Mouse (Mus musculus) heart, embryonic 10.5 days (tissue): ENCODE results near the gene Cadps2. TPM values are rescaled to one million over a fixed set of nuclear protein-coding genes. Genes with fewer than 3 reads are reported as not detected.

Source experiments
- DNase-seq: peaks from one replicate; pipeline ENCODE4 v3.0.0-alpha.2; 2017; ENCODE audit warnings: low spot score
- H3K27ac ChIP-seq: fragments of 300-500 bp; sonication (generic); 2 replicates; pipeline ENCODE4 v1.5.1; 2016; ENCODE audit warnings: mild to moderate bottlenecking
- H3K27me3 ChIP-seq: fragments of 300-500 bp; sonication (generic); 2 replicates; pipeline ENCODE4 v1.6.1; 2016; ENCODE audit warnings: mild to moderate bottlenecking; ENCODE audit not compliant: poor library complexity, insufficient read depth, severe bottlenecking
- H3K36me3 ChIP-seq: fragments of 300-500 bp; sonication (generic); 2 replicates; pipeline ENCODE4 v1.6.1; 2016; ENCODE audit warnings: mild to moderate bottlenecking, moderate library complexity
- H3K4me1 ChIP-seq: fragments of 300-500 bp; sonication (generic); 2 replicates; pipeline ENCODE4 v1.6.1; 2016; ENCODE audit warnings: mild to moderate bottlenecking
- H3K4me3 ChIP-seq: fragments of 300-500 bp; sonication (generic); 2 replicates; pipeline ENCODE4 v1.5.1; 2016; ENCODE audit warnings: mild to moderate bottlenecking, moderate library complexity
- H3K9me3 ChIP-seq: fragments of 300-500 bp; sonication (generic); 2 replicates; pipeline ENCODE4 v1.6.1; 2016; ENCODE audit warnings: mild to moderate bottlenecking, moderate library complexity
- WGBS: fragments of 180-500 bp; shearing (Covaris S2); methylation state at CpG from one replicate; pipeline ENCODE4 v1.1.7; 2016; 5-methylcytosine and 5-hydroxymethylcytosine counted together
- polyA plus RNA-seq: library from polyadenylated mRNA; unstranded; fragments of >200 nt; fragmentation: Nextera tagmentation; extraction: Ambion mirVana; gene quantifications from 2 replicates; pipeline ENCODE4 v1.2.1, GENCODE M21; 2016

The Cadps2 gene
- polyA plus RNA-seq, 1 experiment from 2014 or later: 0.99 TPM

- under 1% methylated on average over 22 of the region's 22 CpGs for WGBS
- Histone ChIP-seq H3K27me3 (peaks cover 93% of the 10 kb centered on the region), H3K36me3 (no peaks in the 10 kb centered on the region), H3K4me1 (peaks cover 32% of the 10 kb centered on the region), H3K27ac (no peak overlapping the region), H3K9me3 (no peaks in the 10 kb centered on the region), H3K4me3 (no peak overlapping the region)
- no peak for DNase-seq
These were observed 588.8 kb downstream of the Cadps2 start for GRCm38 (mm10) chr6:23250288-23250955.

GRCm38 (mm10) chr6:23249616-23250287 lies 589.5 kb downstream of the Cadps2 start:
- Histone ChIP-seq H3K9me3 (no peaks in the 10 kb centered on the region), H3K27ac (no peak overlapping the region), H3K4me1 (peaks cover 32% of the 10 kb centered on the region), H3K27me3 (peaks cover 93% of the 10 kb centered on the region), H3K36me3 (no peaks in the 10 kb centered on the region), H3K4me3 (peak overlapping the region; percentile 63)
- DNase-seq: no peak
- WGBS: under 1% methylated on average over 29 of the region's 29 CpGs

- peak overlapping the region; percentile 63 for H3K4me3 ChIP-seq
- H3K36me3 ChIP-seq: no peaks in the 10 kb centered on the region
- DNase-seq: no peak
- peaks cover 31% of the 10 kb centered on the region for H3K4me1 ChIP-seq
- under 1% methylated on average over 24 of the region's 24 CpGs for WGBS
- peaks cover 93% of the 10 kb centered on the region for H3K27me3 ChIP-seq
- no peaks in the 10 kb centered on the region for H3K9me3 ChIP-seq
- no peak overlapping the region for H3K27ac ChIP-seq
These were observed 590.2 kb downstream of the Cadps2 start for GRCm38 (mm10) chr6:23249053-23249401.

GRCm38 (mm10) chr6:23248313-23249052 lies 590.7 kb downstream of the Cadps2 start, which contains the start of gene Fezf1:
TSS of gene Fezf1 (minus strand) at chr6:23248362.
- Histone ChIP-seq H3K27me3 (peaks cover 93% of the 10 kb centered on the region), H3K4me3 (peak within 1 kb of the TSS; percentile 63), H3K36me3 (no peaks in the 10 kb centered on the region), H3K27ac (no peak within 1 kb of the TSS), H3K4me1 (peaks cover 28% of the 10 kb centered on the region), H3K9me3 (no peaks in the 10 kb centered on the region)
- under 1% methylated on average over 31 of the region's 31 CpGs for WGBS
- no peak for DNase-seq

GRCm38 (mm10) chr6:23247512-23248312 lies 591.5 kb downstream of the Cadps2 start:
- DNase-seq: no peak
- Histone ChIP-seq H3K4me3 (peak overlapping the region; percentile 63), H3K27me3 (peaks cover 95% of the 10 kb centered on the region), H3K27ac (no peak overlapping the region), H3K36me3 (no peaks in the 10 kb centered on the region), H3K4me1 (peaks cover 28% of the 10 kb centered on the region), H3K9me3 (no peaks in the 10 kb centered on the region)
- under 1% methylated on average over 61 of the region's 61 CpGs for WGBS

GRCm38 (mm10) chr6:23246790-23247511 lies 592.3 kb downstream of the Cadps2 start:
- Histone ChIP-seq H3K9me3 (no peaks in the 10 kb centered on the region), H3K4me1 (peaks cover 28% of the 10 kb centered on the region), H3K36me3 (no peaks in the 10 kb centered on the region), H3K27ac (no peak overlapping the region), H3K27me3 (peaks cover 95% of the 10 kb centered on the region), H3K4me3 (peak overlapping the region; percentile 63)
- 1% methylated on average over 23 of the region's 23 CpGs for WGBS
- DNase-seq: no peak

- no peaks in the 10 kb centered on the region for H3K9me3 ChIP-seq
- DNase-seq: no peak
- H3K27me3 ChIP-seq: peaks cover 96% of the 10 kb centered on the region
- H3K4me1 ChIP-seq: peaks cover 28% of the 10 kb centered on the region
- 3% methylated on average over 17 of the region's 17 CpGs for WGBS
- no peak overlapping the region for H3K4me3 ChIP-seq
- no peak overlapping the region for H3K27ac ChIP-seq
- H3K36me3 ChIP-seq: no peaks in the 10 kb centered on the region
These were observed 593.0 kb downstream of the Cadps2 start for GRCm38 (mm10) chr6:23246061-23246789.

GRCm38 (mm10) chr6:23245545-23246011 lies 593.6 kb downstream of the Cadps2 start:
- 1% methylated on average over 23 of the region's 23 CpGs for WGBS
- H3K4me1 ChIP-seq: peaks cover 28% of the 10 kb centered on the region
- DNase-seq: no peak
- H3K9me3 ChIP-seq: no peaks in the 10 kb centered on the region
- H3K4me3 ChIP-seq: no peak overlapping the region
- H3K36me3 ChIP-seq: no peaks in the 10 kb centered on the region
- peaks cover 93% of the 10 kb centered on the region for H3K27me3 ChIP-seq
- no peak overlapping the region for H3K27ac ChIP-seq

- Histone ChIP-seq H3K9me3 (no peaks in the 10 kb centered on the region), H3K4me3 (no peak overlapping the region)
- 20% methylated on average over 9 of the region's 9 CpGs for WGBS
These were observed 594.1 kb downstream of the Cadps2 start for GRCm38 (mm10) chr6:23245121-23245520.

GRCm38 (mm10) chr6:23243821-23244760 lies 595.1 kb downstream of the Cadps2 start:
- Histone ChIP-seq H3K36me3 (no peaks in the 10 kb centered on the region), H3K4me1 (peaks cover 18% of the 10 kb centered on the region), H3K9me3 (no peaks in the 10 kb centered on the region), H3K4me3 (no peak overlapping the region), H3K27me3 (peaks cover 78% of the 10 kb centered on the region), H3K27ac (no peak overlapping the region)
- 3% methylated on average over 15 of the region's 15 CpGs for WGBS
- DNase-seq: peak; percentile 73

More at GRCm38 (mm10) chr6:23245121-23245520, 594.1 kb downstream of the Cadps2 start:
- Histone ChIP-seq H3K36me3 (no peaks in the 10 kb centered on the region), H3K27me3 (peaks cover 89% of the 10 kb centered on the region), H3K27ac (no peak overlapping the region), H3K4me1 (peaks cover 28% of the 10 kb centered on the region)
- DNase-seq: no peak
